Mouse (Mus musculus) right cerebral cortex, postnatal 10 days (tissue): ENCODE data around the gene Pla2g4e.
A peak's percentile ranks its signal among the peaks of the same experiment; 100 is the strongest.

Experiments used
- DNase-seq, 2 experiments: peaks; one replicate each; pipeline ENCODE4 v3.0.0; 2021; ENCODE audit warnings: low spot score in 2 of 2

The Pla2g4e gene

GRCm38 (mm10) chr2:120157606-120158005 is 87.5 kb downstream of the Pla2g4e start:
- no peak for DNase-seq

GRCm38 (mm10) chr2:120154361-120154894 is 90.7 kb downstream of the Pla2g4e start, which contains the start of gene Ehd4:
Gene Ehd4, minus strand, starts transcription at chr2:120154606.
- peak; percentile 99 for DNase-seq

GRCm38 (mm10) chr2:120153586-120154360 is 91.4 kb downstream of the Pla2g4e start:
- no peak for DNase-seq

DNA sequence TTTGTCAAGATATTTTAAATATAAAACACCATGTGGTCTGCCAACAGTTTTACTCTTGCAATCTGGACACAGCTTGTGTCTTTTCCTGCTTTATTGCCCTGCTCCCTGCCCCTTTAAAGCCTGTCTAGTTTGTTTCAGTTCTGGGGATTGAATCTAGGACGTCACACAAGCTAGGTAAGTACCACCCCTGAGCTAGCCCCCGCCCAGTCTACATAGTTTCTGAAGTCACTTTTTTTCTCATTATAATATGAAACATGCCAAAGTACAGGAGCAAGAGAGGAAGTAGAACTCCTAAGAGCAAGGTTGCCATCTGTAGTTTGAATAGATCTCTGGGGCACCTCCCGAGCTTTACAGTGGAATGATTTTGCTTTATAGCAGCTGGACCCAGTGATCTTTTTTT is 94.6 kb downstream of the Pla2g4e start:
- no peak for DNase-seq

- no peak for DNase-seq
These were observed 95.5 kb downstream of the Pla2g4e start for GRCm38 (mm10) chr2:120149634-120150033.

GRCm38 (mm10) chr2:120147999-120148398 is 97.1 kb downstream of the Pla2g4e start:
- DNase-seq, result no peak

DNA sequence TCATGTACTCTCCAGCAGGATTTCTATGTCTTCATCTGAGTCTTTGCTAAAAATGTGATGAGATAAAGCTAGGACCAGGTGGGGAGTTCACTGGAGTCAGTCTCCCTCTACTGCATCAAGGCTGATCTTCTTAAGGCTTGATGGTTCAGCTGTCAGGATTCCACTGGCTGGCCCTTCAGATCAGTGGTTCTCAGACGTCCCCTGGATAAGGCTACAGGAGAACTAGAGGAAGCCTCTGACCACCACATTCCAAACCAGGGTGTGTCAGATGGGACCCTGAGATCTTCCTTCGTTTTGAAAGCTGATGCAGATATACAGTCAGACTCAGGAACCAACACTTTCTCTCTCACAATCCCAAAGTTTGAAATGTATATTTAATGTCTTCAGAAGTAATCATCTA is 97.8 kb downstream of the Pla2g4e start:
- no peak for DNase-seq

- DNase-seq, result no peak
These were observed 98.6 kb downstream of the Pla2g4e start for GRCm38 (mm10) chr2:120146543-120146942.

GRCm38 (mm10) chr2:120144390-120144789 is 100.7 kb downstream of the Pla2g4e start:
- no peak for DNase-seq

- DNase-seq, result no peak
These were observed 102.8 kb downstream of the Pla2g4e start for GRCm38 (mm10) chr2:120142336-120142735.

DNA sequence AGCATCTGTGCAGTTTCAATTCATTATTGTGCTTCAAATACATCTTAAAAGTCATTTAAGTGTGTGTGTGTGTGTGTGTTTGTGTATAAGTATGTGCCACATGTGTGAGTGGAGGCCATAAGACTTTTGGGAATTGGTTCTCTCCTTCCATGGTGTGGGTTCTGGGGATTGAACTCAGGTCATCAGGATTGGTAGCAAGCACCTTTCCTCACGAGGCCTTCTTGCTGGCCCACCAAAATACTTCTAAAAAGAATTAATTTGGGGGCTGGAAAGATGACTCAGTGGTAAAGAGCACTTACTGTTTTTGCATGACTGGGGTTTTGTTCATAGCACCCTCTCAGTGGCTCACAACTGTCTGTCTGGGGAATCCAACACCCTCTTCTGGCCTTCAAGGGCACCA is 103.5 kb downstream of the Pla2g4e start:
- DNase-seq, result no peak

DNA sequence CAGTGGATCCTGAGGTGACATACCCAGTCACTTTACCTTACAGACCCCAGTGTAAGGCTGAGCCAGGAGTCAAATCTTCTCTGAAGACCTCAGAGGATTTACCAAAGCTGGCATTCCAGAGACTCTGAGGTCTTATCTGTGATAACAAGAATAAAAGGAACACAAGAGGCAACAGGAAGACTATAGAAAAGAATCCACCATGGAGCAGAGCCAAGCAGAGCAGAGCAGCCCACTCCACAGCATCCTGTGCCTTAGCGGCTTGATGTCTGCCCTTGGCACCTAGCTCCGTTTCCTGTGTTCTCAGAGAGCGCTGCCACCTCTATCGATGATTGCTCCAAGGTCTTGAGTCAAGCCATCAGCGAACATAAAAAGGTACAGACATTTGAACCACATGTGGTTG is 104.8 kb downstream of the Pla2g4e start:
- no peak for DNase-seq

DNA sequence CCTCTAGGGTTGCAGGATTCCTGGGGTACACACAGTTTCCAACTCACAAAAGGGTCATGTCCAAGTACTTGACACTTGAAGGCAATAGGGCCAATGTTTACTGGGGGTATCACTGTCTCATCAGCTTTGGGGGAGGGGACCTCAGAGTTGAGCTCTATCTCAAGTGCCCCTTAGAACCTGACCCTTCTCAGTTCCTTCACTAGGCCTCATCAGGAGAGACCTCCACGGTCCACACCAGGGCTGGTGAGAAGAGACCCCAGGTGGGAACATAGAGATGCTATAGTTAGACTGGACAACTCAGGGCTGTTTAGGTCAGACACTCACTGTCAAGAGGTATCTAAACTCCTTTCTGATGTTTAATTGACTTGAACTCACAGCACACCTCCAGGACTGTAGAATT is 106.0 kb downstream of the Pla2g4e start:
- DNase-seq, result no peak

- no peak for DNase-seq
These were observed 107.9 kb downstream of the Pla2g4e start for GRCm38 (mm10) chr2:120137281-120137680.

GRCm38 (mm10) chr2:120134453-120135075 is 110.6 kb downstream of the Pla2g4e start:
- no peak for DNase-seq

GRCm38 (mm10) chr2:120131881-120132280 is 113.3 kb downstream of the Pla2g4e start:
- no peak for DNase-seq

- no peak for DNase-seq
These were observed 115.8 kb downstream of the Pla2g4e start for GRCm38 (mm10) chr2:120129252-120129908.

DNA sequence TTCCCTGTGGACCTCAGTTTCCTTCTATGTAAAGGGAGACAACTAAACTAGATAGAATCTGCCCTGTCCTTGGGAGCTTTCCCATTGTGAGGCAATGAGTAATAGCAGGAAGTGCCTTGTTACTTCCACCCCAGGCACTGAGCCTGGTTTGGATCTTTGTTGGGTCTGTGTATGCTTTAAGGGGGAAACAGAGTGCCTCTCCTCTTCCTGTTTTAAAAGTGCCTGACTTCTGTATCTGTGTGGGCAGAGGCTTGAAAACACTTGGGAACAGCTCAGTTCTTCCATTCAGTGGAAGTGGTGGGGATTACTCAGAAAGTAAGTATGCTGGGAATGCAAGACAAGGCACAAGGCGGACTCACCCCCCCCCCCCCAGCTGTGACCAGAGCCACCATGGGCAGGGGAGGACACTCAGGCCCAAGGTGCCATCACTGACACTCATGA is 116.5 kb downstream of the Pla2g4e start:
- no peak for DNase-seq

DNA sequence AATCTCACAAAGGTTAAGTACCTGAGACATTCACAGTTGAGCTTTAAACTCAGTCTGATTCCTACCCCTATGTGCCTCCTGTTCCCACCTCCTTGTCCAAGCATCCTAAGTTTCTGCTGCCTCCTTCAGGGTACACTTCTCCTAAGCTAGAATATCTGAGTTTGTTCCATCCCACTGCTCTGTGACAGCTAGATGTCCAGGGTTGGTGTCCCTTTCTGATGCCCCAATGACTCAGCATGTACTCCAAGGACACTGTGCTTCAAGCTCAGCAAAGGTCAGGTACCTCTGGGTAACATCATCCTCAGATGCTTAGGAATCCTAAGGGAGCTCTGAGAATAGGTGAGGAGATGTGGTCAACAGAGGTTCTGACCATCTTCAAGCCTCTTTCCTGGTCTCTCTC is 117.1 kb downstream of the Pla2g4e start:
- no peak for DNase-seq

DNA sequence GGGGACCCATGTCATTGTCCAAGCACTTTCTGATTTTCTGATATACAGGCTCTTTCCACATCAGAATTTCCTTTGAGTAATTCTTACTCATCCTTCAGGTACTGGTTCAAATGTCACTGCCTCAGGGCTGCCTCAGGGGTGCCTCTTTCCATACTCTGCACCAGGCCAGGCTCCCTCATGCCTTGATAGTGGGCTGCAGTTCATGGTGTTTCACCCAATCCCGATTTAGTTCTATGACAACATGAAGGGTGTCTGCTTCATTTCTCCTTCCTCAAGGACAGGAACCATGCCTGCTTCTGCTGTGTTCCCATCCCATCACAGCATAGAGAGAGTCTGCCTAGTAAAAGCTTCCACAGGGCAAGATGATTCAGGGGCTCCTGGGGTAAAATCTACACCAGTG is 118.2 kb downstream of the Pla2g4e start:
- no peak for DNase-seq

DNA sequence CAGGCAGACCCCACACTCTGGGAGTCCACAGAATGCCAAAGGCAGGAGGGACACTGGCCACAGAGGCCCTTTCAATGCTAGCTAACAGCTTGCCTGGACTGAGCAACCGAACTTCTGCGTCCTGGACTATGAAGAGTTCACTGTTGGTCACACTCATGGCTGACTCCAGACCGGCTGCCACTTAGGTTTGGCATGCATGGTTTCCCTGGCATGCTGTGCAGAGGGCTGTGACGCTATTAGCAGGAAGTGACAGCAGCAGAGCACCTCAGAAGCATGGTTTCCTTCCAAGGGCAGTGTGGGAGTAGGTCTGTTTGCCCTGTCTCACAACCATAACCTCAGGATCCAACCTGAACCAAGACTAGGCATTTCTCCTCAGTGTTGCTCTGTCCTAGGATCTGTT is 118.7 kb downstream of the Pla2g4e start:
- DNase-seq, result no peak

GRCm38 (mm10) chr2:120125461-120125860 is 119.7 kb downstream of the Pla2g4e start:
- no peak for DNase-seq

GRCm38 (mm10) chr2:120124946-120125345 is 120.2 kb downstream of the Pla2g4e start:
- no peak for DNase-seq
